Mouse (Mus musculus) kidney, adult 8-10 months (tissue): ENCODE measurements around the gene Hist1h2bf.
"Not testable (repeated sequence)": the region's sequence is repeated elsewhere in the genome, so short reads cannot be mapped to it uniquely, and the experiment has no call there.

ENCODE experiments used
- DNase-seq, 2 experiments: peaks; one replicate each; pipeline ENCODE4 v3.0.0; 2022

Gene Hist1h2bf

DNA sequence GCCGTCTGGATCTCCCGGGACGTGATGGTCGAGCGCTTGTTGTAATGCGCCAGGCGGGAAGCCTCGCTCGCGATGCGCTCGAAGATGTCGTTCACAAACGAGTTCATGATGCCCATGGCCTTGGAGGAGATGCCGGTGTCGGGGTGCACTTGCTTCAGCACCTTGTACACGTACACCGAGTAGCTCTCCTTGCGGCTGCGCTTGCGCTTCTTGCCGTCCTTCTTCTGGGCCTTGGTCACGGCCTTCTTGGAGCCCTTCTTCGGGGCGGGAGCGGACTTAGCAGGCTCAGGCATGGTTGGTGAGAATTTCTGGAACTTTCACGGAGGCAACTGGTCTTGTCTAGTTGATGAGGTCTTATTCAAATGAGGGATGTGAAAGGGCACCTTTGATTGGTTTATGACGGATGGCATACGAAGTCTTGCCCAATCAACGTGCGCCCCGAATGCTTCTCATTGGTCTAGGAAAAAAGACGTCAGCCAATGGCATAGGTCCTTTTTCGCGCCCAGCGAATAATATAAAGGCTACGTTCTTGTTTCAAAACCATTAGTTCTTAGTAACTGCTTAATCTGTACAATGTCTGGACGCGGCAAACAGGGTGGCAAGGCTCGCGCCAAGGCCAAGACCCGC lies at the start of gene Hist1h2bf, which contains the start of gene Hist1h2ad:
TSS of gene Hist1h2bf (minus strand) at position 299 of the 627 bp plus-strand sequence.
TSS of gene Hist1h2ad (plus strand) at position 484 of the 627 bp plus-strand sequence.
- DNase-seq: peak; percentile 68 to 71

DNA sequence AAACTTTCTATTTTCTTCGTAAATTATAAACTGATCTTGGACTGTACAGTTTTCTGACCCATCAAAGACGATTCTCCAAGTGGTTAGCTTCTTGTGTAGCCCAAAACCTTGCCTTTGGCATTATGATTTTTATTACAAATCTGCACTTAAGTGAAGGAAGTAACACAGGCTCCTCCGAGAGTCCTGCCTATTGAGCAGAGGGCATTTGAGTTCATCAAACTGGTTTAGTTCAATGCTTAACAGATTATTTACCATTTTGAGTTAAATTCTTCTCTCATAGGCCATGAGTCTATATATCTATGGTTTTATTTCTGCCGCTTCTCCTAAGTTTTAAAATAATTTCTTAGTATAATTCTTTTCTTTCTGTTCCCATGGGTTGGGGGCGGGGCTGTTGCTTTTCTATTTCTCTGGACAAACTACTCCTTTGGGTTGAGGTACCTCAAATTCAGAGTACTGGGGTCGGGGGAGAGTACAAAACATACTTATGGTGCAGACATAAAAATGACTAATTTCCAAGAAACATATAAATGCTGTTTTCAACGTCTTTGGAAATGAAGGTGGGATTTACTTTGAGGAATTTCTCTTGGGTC lies 49.0 kb upstream of the Hist1h2bf start:
- peak in 1 of 2 experiments; percentile 26 for DNase-seq

GRCm38 (mm10) chr13:23622175-23622671 lies 48.2 kb upstream of the Hist1h2bf start, which contains the start of gene Hist1h1e:
Gene Hist1h1e, minus strand, starts transcription at chr13:23622558.
- peak; percentile 84 to 87 for DNase-seq

GRCm38 (mm10) chr13:23621532-23622174 lies 47.7 kb upstream of the Hist1h2bf start:
- DNase-seq: peak; percentile 73 to 80

GRCm38 (mm10) chr13:23620733-23621531 lies 46.9 kb upstream of the Hist1h2bf start, which contains the start of gene Hist1h2be:
Gene Hist1h2be, minus strand, starts transcription at chr13:23621124.
- DNase-seq: peak; percentile 59 to 82

DNA sequence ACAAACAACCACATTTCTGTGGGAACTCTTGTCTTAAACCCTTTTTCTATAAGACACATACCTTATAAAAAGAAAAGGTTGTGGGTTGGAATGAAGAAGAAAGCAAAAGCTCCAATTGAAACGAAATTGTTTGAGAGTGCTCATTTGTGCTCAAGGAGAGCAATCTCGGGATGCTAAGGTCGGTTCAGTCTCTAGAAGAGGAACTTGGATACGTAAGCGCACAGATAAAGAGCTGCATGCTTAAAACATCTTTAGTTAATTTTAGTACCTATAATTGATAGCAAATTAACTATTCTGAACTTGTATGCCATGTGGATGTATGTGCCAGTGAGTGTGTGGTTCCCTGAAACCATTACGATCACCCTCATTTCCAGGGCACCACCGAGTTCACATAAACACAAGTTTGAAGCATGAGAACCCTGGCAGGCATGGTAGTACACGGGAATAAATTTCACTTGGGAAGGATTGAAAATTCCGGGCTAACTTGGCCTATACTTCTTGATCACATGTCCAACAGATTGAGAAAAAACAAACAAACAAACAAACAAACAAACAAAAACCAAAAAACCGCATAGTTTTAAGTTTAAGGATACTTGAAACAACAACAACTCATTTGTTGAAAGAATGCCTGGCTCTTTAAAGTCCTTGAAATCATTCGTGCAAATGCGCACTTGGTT lies 46.2 kb upstream of the Hist1h2bf start:
- no peak for DNase-seq

- no peak for DNase-seq
Observed at GRCm38 (mm10) chr13:23611638-23612037, 37.6 kb upstream of the Hist1h2bf start.

- no peak for DNase-seq
Observed at GRCm38 (mm10) chr13:23610393-23610792, 36.4 kb upstream of the Hist1h2bf start.

GRCm38 (mm10) chr13:23609844-23610243 lies 35.8 kb upstream of the Hist1h2bf start:
- no peak for DNase-seq

DNA sequence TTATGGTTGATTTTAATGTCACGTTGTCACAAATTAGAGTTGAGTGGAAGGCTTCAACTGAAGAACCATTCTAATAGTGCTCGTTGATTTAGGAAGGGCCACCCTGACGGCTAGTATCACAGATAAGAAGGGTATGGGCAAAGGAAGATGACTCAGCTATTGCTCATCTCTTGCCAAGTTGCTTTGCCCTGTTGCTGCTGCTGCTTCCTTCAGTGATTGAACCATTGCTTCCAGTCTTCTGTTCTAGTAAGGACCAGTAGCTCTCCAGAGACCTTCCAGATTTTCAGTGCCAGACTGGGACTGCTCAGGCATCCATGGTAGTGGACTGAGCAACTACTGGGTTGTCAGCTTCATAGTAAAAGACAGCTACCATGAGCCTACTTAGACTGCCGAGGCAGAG lies 35.2 kb upstream of the Hist1h2bf start:
- no peak for DNase-seq

- no peak for DNase-seq
Observed at GRCm38 (mm10) chr13:23605052-23605451, 31.1 kb upstream of the Hist1h2bf start.

GRCm38 (mm10) chr13:23604452-23604851 lies 30.5 kb upstream of the Hist1h2bf start:
- DNase-seq: no peak

GRCm38 (mm10) chr13:23603182-23603699 lies 29.2 kb upstream of the Hist1h2bf start:
- DNase-seq: no peak

GRCm38 (mm10) chr13:23597957-23598356 lies 24.0 kb upstream of the Hist1h2bf start:
- peak; percentile 47 to 76 for DNase-seq

DNA sequence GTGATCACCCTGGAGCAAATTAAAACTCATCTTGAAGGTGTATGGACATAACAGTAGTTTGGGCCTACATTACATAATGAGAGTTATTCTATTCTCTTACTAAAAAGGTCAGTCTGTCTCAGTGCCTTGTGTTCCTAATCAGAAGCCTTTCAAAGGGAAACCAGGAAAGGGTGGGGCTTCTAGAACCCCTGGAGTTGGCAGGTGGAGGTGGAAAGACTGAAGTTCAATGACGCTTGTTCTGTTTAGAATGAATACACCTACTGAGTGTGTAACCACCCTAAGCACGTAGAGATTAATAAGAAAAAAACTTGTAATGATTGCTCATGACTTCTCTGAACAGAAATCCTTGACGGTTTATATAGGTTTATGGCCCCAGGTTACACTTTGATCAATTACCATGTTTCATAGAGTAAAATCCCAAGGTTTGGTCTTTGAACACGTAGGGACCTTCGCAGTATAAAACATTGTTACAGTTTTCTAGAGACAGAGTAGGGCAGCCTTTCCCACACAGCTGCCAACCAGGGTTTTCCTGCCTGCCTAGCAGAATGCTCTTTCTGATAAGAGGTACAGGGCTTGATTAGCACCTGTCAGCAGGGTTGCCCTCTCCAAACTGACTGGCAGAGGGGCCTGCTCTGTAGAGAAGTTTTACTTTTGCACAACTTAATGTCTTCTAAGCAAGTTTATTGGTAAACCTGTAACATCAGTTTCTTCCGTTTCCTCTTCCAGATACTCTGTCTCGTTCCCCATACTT lies 21.8 kb upstream of the Hist1h2bf start:
- DNase-seq: no peak

- no peak for DNase-seq
Observed at GRCm38 (mm10) chr13:23595185-23595584, 21.2 kb upstream of the Hist1h2bf start.

DNA sequence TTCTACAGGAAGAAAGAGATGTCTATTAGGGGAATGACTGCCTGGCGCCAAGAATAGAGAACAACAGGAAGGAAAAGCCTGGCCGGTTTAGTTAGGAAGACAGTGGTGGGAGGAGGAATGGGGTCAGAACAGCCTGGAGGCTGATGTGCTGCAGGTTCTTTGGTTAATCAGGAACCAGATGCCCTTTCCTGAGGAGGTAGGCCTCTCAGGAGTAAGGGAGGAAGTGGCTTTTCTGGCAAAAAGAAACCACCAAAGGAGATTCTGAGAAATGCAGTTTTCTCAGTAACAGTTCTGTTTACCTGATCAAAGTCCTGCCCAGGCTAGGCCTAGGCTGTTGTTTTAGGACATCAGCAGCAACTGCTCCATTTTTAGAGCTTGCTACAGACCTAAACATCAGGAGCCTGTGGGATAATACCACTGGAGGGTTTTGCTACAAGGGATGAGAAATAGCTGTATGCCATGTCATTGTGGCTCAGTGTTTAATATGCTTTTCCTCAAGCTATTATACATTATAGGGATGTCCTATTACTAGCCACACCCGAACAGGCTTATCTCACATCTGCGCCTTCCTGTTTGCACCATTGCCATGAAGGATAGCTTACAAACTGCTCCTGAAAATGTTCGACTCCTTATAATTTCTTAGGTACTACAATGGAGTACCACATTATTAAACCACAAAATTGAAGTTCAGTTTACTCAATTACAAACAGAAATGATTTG lies 19.2 kb upstream of the Hist1h2bf start:
- peak in 1 of 2 experiments; percentile 29 for DNase-seq

- no peak for DNase-seq
Observed at GRCm38 (mm10) chr13:23592614-23593013, 18.6 kb upstream of the Hist1h2bf start.

GRCm38 (mm10) chr13:23591886-23592285 lies 17.9 kb upstream of the Hist1h2bf start:
- not testable (repeated sequence) for DNase-seq

GRCm38 (mm10) chr13:23591206-23591605 lies 17.2 kb upstream of the Hist1h2bf start:
- no peak for DNase-seq

- no peak for DNase-seq
Observed at GRCm38 (mm10) chr13:23586940-23587225, 12.9 kb upstream of the Hist1h2bf start.
